Mouse (Mus musculus) intestine, embryonic 15.5 days (tissue): ENCODE measurements around the gene Cradd. TPM values are rescaled to one million over a fixed set of nuclear protein-coding genes. Genes with fewer than 3 reads are reported as not detected.

Experiments used
- ATAC-seq: fragments of 200-750 bp; cut with Nextera tagmentation; 2 replicates; pipeline ENCODE4 v1.8.0; 2017; ENCODE audit warnings: moderate TSS enrichment, moderate library complexity
- H3K27ac ChIP-seq: fragments of 300-500 bp; sonication (generic); 2 replicates; pipeline ENCODE4 v1.5.1; 2015; ENCODE audit warnings: mild to moderate bottlenecking, inconsistent platforms
- H3K27me3 ChIP-seq: fragments of 300-500 bp; sonication (generic); replicated peaks from 2 replicates; pipeline ENCODE4 v1.6.1; 2015; ENCODE audit warnings: inconsistent platforms
- H3K36me3 ChIP-seq: fragments of 300-500 bp; sonication (generic); 2 replicates; pipeline ENCODE4 v1.6.1; 2015; ENCODE audit warnings: inconsistent platforms
- H3K4me1 ChIP-seq: fragments of 300-500 bp; sonication (generic); replicated peaks from 2 replicates; pipeline ENCODE4 v1.6.1; 2015; ENCODE audit warnings: inconsistent platforms
- H3K4me2 ChIP-seq: fragments of 300-500 bp; sonication (generic); replicated peaks from 2 replicates; pipeline ENCODE4 v1.6.1; 2015; ENCODE audit warnings: mild to moderate bottlenecking, inconsistent platforms
- H3K4me3 ChIP-seq: fragments of 300-500 bp; sonication (generic); replicated peaks from 2 replicates; pipeline ENCODE4 v1.5.1; 2015; ENCODE audit warnings: inconsistent platforms
- H3K9ac ChIP-seq: fragments of 300-500 bp; sonication (generic); 2 replicates; pipeline ENCODE4 v1.6.1; 2015; ENCODE audit warnings: inconsistent platforms
- H3K9me3 ChIP-seq: fragments of 300-500 bp; sonication (generic); 2 replicates; pipeline ENCODE4 v1.6.1; 2016; ENCODE audit warnings: inconsistent platforms
- WGBS: fragments of 180-500 bp; shearing (Covaris S2); methylation state at CpG from one replicate; pipeline ENCODE4 v1.1.7; 2015; 5-methylcytosine and 5-hydroxymethylcytosine counted together
- polyA plus RNA-seq: library from polyadenylated mRNA; unstranded; fragments of >200 nt; fragmentation: Nextera tagmentation; extraction: Ambion mirVana; gene quantifications from 2 replicates; pipeline ENCODE4 v1.2.1, GENCODE M21; 2015

Cradd gene
- 10.8 and 11.2 TPM in 2 replicates for polyA plus RNA-seq

DNA sequence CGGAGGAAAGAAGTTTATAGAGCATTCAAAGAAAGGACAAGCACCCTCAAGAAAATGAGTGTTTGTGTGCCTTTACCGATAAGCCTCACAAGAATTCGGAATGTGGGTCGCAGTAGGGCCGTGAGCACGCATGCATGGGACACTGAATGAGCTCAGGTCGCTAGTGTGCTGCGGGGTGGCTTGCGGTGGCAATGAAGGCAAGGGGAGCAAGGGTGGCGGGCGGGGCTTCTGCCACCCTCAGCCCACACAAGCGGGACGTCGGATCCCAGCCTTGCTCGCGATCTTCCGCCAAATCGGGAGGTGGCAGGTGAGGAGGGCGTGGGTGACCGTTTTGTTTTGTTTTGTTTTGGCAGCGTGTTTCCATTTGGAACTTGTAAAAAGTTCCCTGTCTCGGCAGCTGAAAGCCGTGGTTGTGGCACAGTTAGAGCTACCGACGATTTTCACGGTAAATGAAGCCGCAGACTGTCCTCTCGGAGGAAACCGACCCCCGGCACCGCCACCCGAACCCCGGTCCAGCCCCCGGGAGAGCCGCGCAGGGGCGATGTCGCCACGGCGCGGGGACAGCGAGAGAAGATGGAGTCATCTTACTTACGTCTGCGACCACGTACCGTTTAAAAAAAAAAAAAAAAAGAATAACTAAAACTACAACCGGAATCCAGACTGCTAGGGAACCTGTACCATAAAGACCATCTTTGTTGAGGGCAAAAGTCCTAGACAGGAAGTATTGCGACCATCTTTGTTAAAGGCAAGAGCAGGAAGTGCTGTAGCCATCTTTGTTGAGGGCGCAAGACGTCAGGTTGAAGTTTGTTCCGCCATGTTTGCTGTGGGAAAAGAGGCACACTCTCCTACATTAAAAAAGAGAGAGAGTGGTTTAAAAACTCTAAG is at the start of gene Cradd:
TSS of gene Cradd (minus strand) at position 741 of the 885 bp plus-strand sequence.
- no peaks in the 10 kb centered on the region for H3K27me3 ChIP-seq
- under 1% methylated on average over 51 of the region's 51 CpGs for WGBS
- H3K9me3 ChIP-seq: no peaks in the 10 kb centered on the region
- no peaks in the 10 kb centered on the region for H3K36me3 ChIP-seq
- H3K4me2 ChIP-seq: peak within 1 kb of the TSS; percentile 83
- H3K27ac ChIP-seq: peak within 1 kb of the TSS; percentile 88
- H3K4me1 ChIP-seq: peaks cover 9% of the 10 kb centered on the region; the same call in 1 of the 2 replicates
- peak within 1 kb of the TSS; percentile 74 for H3K9ac ChIP-seq
- peak; percentile 93 for ATAC-seq
- peak within 1 kb of the TSS; percentile 60 for H3K4me3 ChIP-seq

DNA sequence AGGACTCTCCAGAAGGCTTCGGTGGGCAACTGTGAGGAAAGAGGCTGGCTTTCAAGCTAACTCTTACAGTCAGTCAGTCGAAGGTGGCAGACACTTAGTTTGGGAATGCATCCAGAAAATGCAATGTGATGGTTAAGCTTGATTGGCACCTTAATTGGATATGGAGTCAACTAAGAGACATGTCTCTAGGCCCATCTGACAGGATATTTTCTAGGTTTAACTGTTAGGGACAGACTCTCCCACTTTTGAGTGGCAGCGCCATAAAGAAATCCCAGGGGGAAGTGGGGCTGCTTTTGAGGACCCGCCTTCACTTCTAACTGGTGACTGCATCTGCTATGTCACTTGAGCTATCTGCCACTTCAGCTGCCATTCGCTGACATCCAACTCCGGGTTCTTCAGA is 49.4 kb upstream of the Cradd start:
- no peaks in the 10 kb centered on the region for H3K9me3 ChIP-seq
- H3K36me3 ChIP-seq: no peaks in the 10 kb centered on the region
- H3K4me3 ChIP-seq: no peak overlapping the region
- no peaks in the 10 kb centered on the region for H3K27me3 ChIP-seq
- WGBS: 87% methylated on average over 6 of the region's 6 CpGs
- no peak overlapping the region for H3K4me2 ChIP-seq
- ATAC-seq: no peak
- H3K27ac ChIP-seq: no peak overlapping the region
- no peaks in the 10 kb centered on the region for H3K4me1 ChIP-seq
- no peak overlapping the region for H3K9ac ChIP-seq

DNA sequence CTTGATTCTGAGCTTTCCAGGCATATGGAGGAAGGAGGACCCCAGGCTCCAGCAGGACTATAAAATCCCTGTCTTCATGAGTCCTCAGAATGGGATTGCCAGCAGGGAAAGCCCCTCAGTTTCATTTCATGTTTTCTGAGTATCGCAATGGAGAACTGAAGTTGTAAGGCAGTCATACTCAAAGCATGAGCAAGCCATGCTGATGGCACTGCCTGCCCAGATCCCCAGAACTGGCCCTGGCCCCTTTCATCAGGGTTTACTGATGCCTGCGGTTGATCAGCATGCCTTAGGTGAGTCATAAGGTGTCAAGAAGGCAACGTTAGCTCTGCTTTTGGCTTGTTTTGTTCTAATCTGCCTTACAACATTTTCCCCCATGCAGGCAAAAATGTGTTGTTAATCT is 48.0 kb upstream of the Cradd start:
- Histone ChIP-seq H3K9ac (no peak overlapping the region), H3K4me1 (no peaks in the 10 kb centered on the region), H3K9me3 (no peaks in the 10 kb centered on the region), H3K4me3 (no peak overlapping the region), H3K27ac (no peak overlapping the region), H3K36me3 (no peaks in the 10 kb centered on the region), H3K27me3 (no peaks in the 10 kb centered on the region), H3K4me2 (no peak overlapping the region)
- no peak for ATAC-seq
- 78% methylated on average over 3 of the region's 3 CpGs for WGBS

DNA sequence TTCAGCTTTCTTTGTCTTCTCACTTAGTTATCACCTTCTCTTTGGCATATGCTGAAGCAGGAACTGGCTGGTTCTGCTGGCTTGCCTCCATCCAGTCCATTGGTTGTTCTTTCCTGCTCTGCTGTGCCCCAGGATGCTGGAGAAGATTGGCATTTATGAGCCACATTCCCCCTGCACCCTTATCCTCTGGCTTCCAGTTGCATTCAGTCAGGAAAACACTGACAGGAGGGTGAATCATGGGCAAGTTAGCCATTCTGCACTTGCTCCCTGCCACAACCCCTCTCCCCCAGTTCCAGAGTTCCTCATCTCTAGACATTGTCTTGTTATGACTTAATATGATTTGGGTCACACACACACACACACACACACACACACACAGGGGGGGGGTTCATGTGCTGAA is 45.3 kb upstream of the Cradd start:
- H3K27ac ChIP-seq: no peak overlapping the region
- no peaks in the 10 kb centered on the region for H3K9me3 ChIP-seq
- no peak overlapping the region for H3K4me3 ChIP-seq
- H3K4me1 ChIP-seq: no peaks in the 10 kb centered on the region
- no peak for ATAC-seq
- no peaks in the 10 kb centered on the region for H3K27me3 ChIP-seq
- no peak overlapping the region for H3K9ac ChIP-seq
- no peaks in the 10 kb centered on the region for H3K36me3 ChIP-seq
- H3K4me2 ChIP-seq: no peak overlapping the region

DNA sequence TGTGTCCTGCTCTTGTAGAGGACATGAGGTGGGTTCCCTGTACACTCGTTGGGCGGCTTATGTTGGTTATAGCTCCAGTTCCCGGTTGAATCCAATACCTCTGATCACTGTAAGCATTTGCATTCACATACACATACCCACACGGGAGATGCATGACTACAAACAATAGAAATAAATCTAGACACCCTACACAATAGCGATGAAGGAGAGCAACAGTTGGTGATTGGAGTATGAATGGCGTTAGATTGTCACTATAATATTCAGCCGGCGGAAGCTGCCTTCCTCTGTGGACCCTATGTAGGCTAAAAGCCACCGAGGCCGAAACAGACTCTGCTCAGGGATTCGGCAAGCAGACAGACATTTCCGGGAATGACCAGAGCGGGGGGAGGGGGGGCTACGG is 44.2 kb upstream of the Cradd start:
- WGBS: 85% methylated on average over 14 of the region's 14 CpGs
- Histone ChIP-seq H3K4me1 (no peaks in the 10 kb centered on the region), H3K4me2 (no peak overlapping the region), H3K36me3 (no peaks in the 10 kb centered on the region), H3K9ac (no peak overlapping the region), H3K4me3 (no peak overlapping the region), H3K27ac (no peak overlapping the region), H3K9me3 (no peaks in the 10 kb centered on the region), H3K27me3 (no peaks in the 10 kb centered on the region)
- ATAC-seq: no peak

DNA sequence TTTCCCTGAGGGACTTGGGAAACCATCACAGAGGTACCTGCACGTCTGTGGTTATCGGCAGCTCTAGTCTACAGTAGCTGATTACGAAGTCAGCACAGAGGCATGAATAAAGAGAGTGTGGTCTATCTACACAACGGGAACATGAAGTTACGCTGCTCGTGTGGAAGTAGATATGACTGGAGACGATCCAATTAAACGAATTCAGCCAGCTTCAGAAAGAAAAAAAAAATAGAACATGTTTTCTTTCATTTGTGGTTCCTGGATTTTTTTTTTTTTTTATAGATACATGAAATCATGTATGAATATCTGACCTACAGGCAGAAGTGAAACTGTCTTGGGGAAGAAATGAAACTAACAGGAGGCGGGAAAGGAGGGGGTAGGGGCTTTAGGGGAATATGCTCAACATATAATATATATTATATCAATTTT is 43.7 kb upstream of the Cradd start:
- Histone ChIP-seq H3K9ac (no peak overlapping the region), H3K27me3 (no peaks in the 10 kb centered on the region), H3K9me3 (no peaks in the 10 kb centered on the region), H3K4me1 (no peaks in the 10 kb centered on the region), H3K36me3 (no peaks in the 10 kb centered on the region), H3K4me3 (no peak overlapping the region), H3K27ac (no peak overlapping the region), H3K4me2 (no peak overlapping the region)
- 88% methylated on average over 9 of the region's 9 CpGs for WGBS
- ATAC-seq: no peak

DNA sequence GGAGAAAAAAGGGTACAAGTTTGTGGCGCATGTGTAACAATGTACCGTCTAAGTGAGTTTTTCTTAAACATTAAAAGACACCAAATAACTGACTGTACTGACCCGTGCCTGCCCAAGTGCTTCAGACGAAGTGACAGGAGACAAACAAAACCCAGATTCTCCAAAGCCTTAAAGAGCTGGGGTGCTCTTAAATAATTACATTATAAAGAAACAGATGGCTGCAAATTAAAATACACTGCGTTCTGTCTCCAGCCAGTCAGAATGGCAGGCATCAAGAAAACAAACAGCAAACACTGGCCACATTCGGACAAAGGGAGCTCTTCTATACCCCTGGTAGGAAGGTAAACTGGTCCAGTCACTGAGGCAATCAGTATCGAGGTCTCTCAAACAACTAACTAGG is 43.3 kb upstream of the Cradd start:
- 69% methylated on average over 7 of the region's 7 CpGs for WGBS
- no peaks in the 10 kb centered on the region for H3K9me3 ChIP-seq
- H3K4me1 ChIP-seq: no peaks in the 10 kb centered on the region
- no peak overlapping the region for H3K27ac ChIP-seq
- H3K4me3 ChIP-seq: no peak overlapping the region
- no peak for ATAC-seq
- no peaks in the 10 kb centered on the region for H3K27me3 ChIP-seq
- no peak overlapping the region for H3K4me2 ChIP-seq
- H3K9ac ChIP-seq: no peak overlapping the region
- no peaks in the 10 kb centered on the region for H3K36me3 ChIP-seq

DNA sequence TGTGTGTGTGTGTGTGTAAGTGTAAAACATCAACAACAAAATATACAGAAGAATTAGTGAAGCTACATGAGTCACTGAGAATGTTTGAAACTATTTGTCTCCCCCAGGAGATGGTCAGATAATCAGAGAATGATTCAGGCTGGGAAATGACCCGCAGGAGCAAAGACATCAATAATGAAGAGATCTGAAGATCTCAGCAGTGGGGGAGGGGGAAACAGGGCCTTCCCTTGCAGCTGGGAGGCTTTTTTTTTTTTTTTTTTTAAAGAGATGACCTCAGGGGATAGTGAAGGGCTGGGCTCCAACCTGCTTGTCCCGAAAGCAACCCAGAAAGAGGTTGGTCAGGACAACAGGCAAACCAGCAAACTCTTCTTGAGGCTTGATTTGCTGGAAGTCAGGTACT is 38.4 kb upstream of the Cradd start:
- Histone ChIP-seq H3K4me1 (no peaks in the 10 kb centered on the region), H3K36me3 (no peaks in the 10 kb centered on the region), H3K4me3 (no peak overlapping the region), H3K27me3 (no peaks in the 10 kb centered on the region), H3K9me3 (no peaks in the 10 kb centered on the region), H3K27ac (no peak overlapping the region), H3K4me2 (no peak overlapping the region), H3K9ac (no peak overlapping the region)
- WGBS: 33% methylated on average over 2 of the region's 2 CpGs
- no peak for ATAC-seq

DNA sequence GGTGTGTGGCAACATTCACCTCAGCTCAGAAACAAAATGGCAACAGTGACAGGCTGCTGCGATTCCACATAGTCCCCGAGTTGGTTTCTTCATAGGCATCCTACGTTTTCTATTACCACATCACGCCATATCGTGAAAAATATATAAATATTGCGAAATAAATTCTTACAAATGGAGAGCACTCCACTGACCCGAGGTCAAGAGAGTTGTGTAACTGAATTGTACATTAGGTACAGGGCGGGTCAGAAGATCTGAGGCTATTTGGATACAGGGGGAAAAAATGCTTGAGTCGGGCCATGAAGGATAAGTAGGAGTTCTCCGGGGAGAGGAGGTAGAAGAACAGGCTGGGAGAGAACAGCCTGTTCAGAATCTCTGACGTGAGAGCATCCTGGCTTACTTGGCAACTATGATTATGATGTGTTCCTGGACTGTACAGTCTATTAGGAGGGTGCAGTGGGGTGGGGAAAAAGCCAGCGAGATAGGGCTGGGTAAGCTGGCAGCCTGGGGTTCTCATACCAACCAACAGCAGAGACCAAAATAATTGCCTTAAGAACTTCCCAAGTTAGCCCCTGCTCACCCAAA is 37.4 kb upstream of the Cradd start:
- Histone ChIP-seq H3K4me2 (no peak overlapping the region), H3K9me3 (no peaks in the 10 kb centered on the region), H3K9ac (no peak overlapping the region), H3K27me3 (no peaks in the 10 kb centered on the region), H3K4me1 (no peaks in the 10 kb centered on the region), H3K4me3 (no peak overlapping the region), H3K36me3 (no peaks in the 10 kb centered on the region), H3K27ac (no peak overlapping the region)
- no peak for ATAC-seq
- 82% methylated on average over 12 of the region's 12 CpGs for WGBS

DNA sequence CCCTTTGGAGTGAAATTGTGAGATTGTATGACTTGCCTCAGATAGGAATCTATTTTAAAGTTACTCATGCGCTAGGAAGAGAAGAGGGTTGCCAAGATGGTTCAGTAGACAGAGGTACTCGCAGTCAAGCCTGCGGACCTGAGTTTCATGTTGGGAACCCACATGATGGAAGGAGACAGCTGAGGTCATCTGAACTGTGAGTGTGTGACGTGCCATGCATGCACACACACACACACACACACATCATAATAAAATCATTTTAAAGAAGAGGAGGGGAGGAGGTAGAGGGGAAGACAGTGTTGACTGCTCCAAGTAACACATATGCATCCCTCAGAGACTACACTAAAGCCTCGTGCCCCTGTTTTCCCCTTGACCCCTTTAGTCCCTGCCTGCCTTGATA is 36.1 kb upstream of the Cradd start:
- Histone ChIP-seq H3K4me3 (no peak overlapping the region), H3K4me2 (no peak overlapping the region), H3K27ac (no peak overlapping the region), H3K9ac (no peak overlapping the region), H3K4me1 (0 out of 2 replicates have a peak, but pooled peaks cover 2% of the 10 kb centered on the region), H3K27me3 (no peaks in the 10 kb centered on the region), H3K36me3 (no peaks in the 10 kb centered on the region), H3K9me3 (no peaks in the 10 kb centered on the region)
- 83% methylated on average over 5 of the region's 5 CpGs for WGBS
- ATAC-seq: no peak

DNA sequence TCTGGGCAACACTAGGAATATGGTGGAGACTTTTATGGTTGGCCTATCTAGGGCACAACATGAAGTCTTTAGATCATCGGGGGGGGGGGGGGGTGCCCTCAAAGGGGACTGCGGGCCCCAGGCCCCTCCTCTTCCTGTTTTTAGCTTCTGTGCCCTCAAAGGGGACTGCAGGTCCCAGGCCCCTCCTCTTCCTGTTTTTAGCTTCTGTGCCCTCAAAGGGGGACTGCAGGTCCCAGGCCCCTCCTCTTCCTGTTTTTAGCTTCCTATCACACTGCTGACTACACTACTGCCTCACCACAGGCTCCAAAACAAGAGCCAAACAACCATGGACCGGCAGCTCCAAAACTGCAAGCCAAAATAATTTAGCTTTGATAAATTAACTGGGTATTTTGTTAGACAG is 33.8 kb upstream of the Cradd start:
- WGBS: 80% methylated on average over 3 of the region's 3 CpGs
- H3K4me3 ChIP-seq: no peak overlapping the region
- ATAC-seq: no peak

DNA sequence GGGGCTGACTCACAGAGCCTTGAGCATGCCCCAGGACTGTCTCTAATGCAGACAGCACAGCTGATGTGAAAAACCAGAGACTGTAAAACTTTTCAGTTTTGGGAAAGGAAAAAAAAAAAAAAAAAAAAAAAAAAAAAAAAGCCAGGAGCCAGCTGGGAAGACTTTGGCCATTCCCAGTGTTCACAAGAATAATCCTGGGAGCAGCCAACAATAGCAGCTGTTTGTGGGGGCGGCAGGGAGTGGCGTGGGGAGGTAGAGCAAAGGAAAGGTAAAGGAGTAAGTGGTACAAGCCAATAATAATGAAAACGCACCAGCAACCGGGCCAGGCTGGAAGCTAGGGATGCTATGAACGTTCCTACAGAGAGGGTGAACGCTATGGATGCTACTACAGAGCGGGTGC is 32.8 kb upstream of the Cradd start:
- Histone ChIP-seq H3K4me2 (no peak overlapping the region), H3K27ac (no peak overlapping the region), H3K4me3 (no peak overlapping the region), H3K4me1 (0 out of 2 replicates have a peak, but pooled peaks cover 2% of the 10 kb centered on the region), H3K36me3 (no peaks in the 10 kb centered on the region), H3K9me3 (no peaks in the 10 kb centered on the region), H3K27me3 (no peaks in the 10 kb centered on the region), H3K9ac (no peak overlapping the region)
- 80% methylated on average over 7 of the region's 7 CpGs for WGBS
- ATAC-seq: no peak

More for the DNA sequence above, 33.8 kb upstream of the Cradd start:
- Histone ChIP-seq H3K4me1 (0 out of 2 replicates have a peak, but pooled peaks cover 2% of the 10 kb centered on the region), H3K27ac (no peak overlapping the region), H3K9me3 (no peaks in the 10 kb centered on the region), H3K27me3 (no peaks in the 10 kb centered on the region), H3K36me3 (no peaks in the 10 kb centered on the region), H3K4me2 (no peak overlapping the region), H3K9ac (no peak overlapping the region)
